Mouse (Mus musculus) spleen, postnatal 36 days (tissue): ENCODE results near the gene Chka.

Source experiments
- DNase-seq, 2 experiments: peaks; one replicate each; pipeline ENCODE4 v3.0.0; 2022; ENCODE audit warnings: low spot score in 2 of 2, mixed read lengths in 1 of 2

Chka gene

GRCm38 (mm10) chr19:3846676-3847604, 4.6 kb upstream of the Chka start:
- DNase-seq: no peak

DNA sequence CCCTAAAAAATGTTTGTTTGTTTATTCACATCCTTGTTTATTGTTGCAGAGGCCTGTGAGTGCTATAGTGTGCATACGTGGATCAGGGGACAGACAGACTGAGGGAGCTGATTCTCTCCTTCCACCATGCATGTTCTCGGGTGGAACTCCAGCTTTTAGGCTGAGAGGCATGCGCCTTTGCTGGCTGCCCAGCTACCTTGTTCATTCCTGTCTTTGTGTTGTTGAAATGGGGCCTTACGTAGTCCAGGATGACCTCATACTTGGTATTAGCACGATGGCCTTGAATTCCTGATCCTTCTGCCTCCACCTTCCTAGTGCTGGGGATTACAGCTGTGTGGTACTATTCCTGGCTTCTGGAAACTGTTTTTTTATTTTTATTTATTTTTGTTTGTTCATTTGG, 3.9 kb upstream of the Chka start:
- DNase-seq: no peak

DNA sequence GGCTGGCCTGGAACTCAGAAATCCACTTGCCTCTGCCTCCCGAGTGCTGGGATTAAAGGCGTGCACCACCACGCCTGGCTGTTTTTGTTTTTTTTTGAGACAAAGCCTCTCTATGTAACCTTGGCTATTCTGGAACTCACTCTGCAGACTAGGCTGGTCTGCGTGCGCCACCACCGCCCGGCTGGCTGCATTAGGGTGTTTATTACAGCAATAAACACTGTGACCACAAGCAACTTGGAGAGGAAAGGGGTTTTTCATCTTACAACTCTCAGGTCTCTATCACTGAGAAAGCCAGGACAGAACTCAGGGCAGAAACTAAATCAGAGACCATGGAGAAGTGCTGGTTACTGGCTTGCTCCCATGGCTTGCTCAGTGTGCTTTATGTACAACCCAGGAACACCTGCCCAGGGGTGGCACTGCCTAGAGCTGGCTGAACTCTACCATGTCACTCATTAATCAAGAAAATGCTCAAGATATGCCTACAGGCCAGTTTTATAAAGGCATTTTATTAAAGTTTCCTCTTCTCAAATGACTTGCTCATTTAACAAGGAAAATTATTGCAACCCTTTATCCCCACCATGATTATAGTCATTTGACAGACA, 3.3 kb upstream of the Chka start:
- no peak for DNase-seq

- DNase-seq: no peak
Observed at GRCm38 (mm10) chr19:3849251-3849650, 2.3 kb upstream of the Chka start.

- DNase-seq: no peak
Observed at GRCm38 (mm10) chr19:3850076-3850475, 1.5 kb upstream of the Chka start.

DNA sequence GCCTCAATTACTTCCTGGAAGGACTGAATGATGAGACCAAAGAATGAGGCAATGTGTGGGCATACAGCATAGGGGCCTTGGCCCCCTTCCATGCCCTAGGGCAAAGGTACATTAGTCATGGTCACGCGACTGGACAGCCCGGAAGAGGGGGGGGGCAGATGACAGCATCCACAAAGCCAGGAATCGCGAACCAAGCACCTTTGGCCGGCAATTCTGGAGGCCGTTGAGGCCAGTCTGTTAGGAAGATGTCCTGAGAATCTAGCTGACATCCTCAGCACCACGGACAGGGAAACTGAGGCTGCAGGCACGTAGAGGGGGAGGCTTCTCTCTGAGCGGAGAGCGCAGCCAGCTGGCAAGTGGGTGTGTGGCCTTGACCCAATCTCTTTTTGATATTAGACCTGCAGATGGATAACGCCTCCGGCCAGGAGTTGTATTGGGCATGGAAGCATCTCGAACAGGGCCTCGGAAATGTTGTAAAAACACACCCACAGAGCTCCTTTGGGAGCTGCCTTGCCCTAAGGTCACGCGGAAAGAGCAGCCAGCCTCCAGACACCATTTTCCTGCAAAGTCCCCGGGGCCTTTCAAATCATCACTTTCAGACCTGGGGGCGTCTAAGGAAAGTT, 615 bp upstream of the Chka start:
- DNase-seq: no peak

GRCm38 (mm10) chr19:3851979-3852681, 557 bp downstream of the Chka start:
- peak; percentile 32 to 46 for DNase-seq

- no peak for DNase-seq
Observed at GRCm38 (mm10) chr19:3853121-3853520, 1.5 kb downstream of the Chka start.

GRCm38 (mm10) chr19:3853891-3854290, 2.3 kb downstream of the Chka start:
- DNase-seq: no peak

- DNase-seq: no peak
Observed at GRCm38 (mm10) chr19:3855091-3855490, 3.5 kb downstream of the Chka start.

DNA sequence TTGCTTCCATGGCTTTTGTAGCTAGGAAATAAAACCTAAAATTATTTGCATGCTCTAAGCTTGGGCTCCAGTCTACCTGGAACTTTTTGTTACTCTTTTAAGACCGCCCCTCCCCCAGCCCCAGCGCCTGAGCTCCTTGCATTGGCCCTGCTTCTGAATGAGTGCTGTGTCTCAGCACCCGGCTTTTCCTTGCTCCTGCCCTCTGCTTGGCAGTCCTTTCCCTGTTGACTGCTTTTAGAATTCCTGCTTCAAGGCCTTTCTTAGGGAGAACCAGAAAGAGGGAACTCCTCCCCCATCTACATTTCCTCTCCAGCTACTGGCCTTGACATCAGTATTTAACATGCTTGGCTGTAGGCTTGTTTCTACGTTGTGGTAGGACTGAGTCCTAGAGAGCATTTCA, 4.0 kb downstream of the Chka start:
- DNase-seq: no peak

GRCm38 (mm10) chr19:3857220-3857619, 5.6 kb downstream of the Chka start:
- DNase-seq: no peak

- no peak for DNase-seq
Observed at GRCm38 (mm10) chr19:3862713-3863112, 11.1 kb downstream of the Chka start.

GRCm38 (mm10) chr19:3864960-3865359, 13.4 kb downstream of the Chka start:
- DNase-seq: no peak

DNA sequence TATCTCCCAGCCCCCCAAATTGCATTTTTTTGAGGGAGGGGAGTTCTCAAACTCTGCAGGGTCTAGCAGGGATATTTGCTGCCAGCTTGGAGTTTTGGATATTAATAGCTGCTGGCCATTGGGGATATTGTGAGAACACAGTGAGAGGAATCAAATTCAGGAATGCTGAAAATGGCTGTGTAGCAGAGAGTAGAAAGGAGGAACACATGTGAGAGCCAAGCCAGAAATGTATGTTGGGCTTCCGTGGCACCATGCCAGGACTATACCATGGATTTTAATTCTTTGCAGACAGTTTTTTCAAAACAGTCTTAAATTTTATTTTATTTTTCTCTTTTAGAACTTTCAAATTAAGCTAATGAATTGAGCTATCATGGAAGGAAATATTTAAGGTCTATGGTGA, 16.7 kb downstream of the Chka start:
- no peak for DNase-seq

GRCm38 (mm10) chr19:3871468-3871867, 19.9 kb downstream of the Chka start:
- DNase-seq: no peak

DNA sequence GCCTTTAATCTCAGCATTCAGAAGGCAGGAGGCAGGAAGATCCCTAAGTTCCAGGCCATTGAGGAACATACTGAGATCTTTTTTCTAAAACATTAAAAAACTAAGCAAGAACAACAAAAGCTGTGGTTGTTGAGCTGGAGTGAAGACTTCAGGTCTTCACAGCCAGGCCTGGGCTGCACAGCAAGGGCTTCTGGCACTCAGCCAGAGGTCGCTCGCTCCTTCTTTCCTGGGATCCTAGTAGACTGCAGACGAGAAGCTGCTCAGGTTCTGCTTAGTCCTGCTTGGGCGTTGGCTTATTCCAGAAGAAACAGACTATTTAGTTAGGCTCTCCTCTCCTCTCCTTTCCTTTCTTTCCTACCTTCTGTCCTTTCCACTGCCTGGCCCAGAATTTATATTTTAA, 20.8 kb downstream of the Chka start:
- DNase-seq: no peak

GRCm38 (mm10) chr19:3875045-3875444, 23.5 kb downstream of the Chka start:
- no peak for DNase-seq

GRCm38 (mm10) chr19:3880054-3880848, 28.7 kb downstream of the Chka start:
- DNase-seq: no peak

DNA sequence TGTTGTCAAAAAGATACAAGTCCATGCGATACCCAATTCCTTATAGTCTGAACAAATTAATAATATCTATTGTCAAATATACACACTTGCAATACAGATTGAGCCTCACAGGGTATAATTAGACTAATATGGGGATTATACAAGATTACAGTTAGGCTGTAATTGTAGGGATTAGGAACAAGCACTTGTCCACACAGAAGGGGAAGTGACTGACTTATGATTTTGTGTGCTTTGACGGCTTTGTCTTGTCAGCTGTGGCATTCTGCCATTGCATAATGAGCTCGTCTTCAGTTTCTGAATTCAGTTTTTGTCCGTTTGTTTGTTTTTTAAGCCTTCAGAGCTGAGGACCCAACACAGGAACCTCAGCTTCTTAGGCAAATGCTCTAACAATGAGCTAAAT, 30.6 kb downstream of the Chka start:
- no peak for DNase-seq

DNA sequence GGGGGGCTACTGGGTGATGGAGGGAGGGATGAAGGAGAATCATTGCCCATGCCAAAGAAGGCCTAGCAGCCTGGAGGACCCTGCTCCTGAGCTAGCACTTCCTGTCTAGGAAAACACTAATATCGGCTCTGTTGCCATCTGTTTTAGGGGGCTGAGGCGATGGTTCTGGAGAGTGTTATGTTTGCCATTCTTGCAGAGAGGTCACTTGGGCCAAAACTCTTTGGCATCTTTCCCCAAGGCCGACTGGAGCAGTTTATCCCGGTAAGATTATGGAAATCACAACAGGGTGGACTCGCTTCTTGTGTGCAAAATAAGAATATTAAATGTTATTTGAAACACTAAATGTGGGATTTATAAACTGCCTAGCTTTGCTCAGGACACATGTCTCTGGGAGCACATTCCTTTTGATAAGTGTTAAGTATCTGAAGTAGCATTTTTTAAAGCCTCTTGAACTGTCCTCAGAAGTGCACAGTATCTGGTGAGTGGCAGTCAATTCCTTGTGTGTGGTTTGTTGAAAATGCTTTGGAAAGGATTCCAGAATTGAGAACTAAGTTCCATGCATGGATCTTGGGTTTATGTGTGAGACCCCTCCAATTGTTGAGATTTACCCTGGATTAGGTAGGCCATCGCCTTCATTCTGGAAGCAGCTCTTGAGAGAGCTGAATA, 32.9 kb downstream of the Chka start:
- no peak for DNase-seq
